Mouse (Mus musculus): ENCODE data around the gene Cdh10.

DNA sequence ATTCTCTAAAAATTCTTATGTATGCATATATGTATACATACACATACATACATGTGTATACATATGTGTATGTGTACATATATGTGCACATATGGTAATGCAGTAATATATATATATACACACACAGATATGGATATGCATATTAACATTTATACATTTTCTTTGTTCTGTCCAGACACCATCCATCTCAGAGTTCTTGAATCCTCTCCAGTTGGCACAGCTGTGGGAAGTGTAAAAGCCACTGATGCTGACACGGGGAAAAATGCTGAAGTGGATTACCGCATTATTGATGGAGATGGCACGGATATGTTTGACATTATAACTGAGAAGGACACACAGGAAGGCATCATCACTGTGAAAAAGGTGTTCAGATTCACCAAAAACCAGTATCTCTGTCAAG, 166.1 kb downstream of the Cdh10 start:
- TF ChIP-seq CTCF (IDR thresholded peaks at IDR 0.05; ENCODE audit: low read depth), result no peak
- no peak for TF ChIP-seq EP300 (optimal IDR thresholded peaks at IDR 0.05)
